Mouse (Mus musculus): ENCODE measurements around the gene Rxfp1. TPM values are rescaled to one million over a fixed set of nuclear protein-coding genes. Genes with fewer than 3 reads are reported as not detected.

The Rxfp1 gene
- polyA plus RNA-seq, 1 experiment from 2014 or later = 1.6 TPM

DNA sequence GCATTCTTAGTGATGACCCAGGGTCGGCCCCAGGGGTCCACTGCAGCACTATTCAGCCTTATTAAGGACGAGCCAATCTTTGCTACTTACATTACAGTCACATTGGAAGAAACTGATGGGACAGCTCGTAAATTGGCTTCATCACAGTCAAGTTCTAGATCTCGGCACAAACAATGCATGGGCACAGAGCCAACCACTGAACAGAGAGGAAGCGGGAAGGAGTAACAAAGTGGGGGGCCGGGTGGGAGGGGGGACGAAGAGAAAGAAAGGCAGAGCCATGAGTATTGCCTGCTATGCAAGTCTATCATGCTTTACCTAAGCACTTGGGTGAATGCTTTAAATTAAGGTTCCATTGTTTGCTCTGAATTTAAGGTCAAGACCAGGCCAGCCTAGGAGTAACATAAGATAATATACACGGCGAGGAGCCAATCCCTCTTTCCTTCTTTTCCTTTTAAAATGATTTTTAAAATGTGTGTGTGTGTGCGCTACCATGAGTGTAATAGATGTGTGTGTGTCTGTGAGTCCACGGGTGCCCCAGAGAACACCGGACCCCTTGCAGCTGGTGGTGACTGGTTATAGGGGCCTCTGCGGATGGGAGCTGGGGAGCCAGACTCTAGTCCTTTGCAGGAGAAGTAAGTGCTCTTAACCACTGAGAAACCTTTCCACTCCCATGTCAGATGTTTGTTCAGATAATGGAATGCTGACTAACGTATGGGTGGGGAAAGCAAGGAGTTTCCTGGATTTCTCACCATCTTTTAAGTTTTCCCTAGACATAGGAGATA is 55.1 kb downstream of the Rxfp1 start:
- H3K27me3 ChIP-seq (ENCODE audit: control insufficient read depth, insufficient read depth, low read depth, low read length) = no peaks in the 10 kb centered on the region
- H3K4me3 ChIP-seq (ENCODE audit: low read length) = no peak overlapping the region
- peaks cover 13% of the 10 kb centered on the region for H3K4me1 ChIP-seq (replicated peaks; ENCODE audit: control insufficient read depth, insufficient read depth, low read length)
- H3K9ac ChIP-seq (ENCODE audit: low read length) = no peak overlapping the region
- no peak overlapping the region for H3K27ac ChIP-seq (ENCODE audit: low read length)
- no peaks in the 10 kb centered on the region for H3K36me3 ChIP-seq (ENCODE audit: control insufficient read depth, insufficient read depth, low read length)
- H3K4me2 ChIP-seq (ENCODE audit: low read depth, low read length) = 0 out of 2 replicates have a peak overlapping the region, but pooled peaks have one; percentile 0
- peak; percentile 68 for ATAC-seq (ENCODE audit: low read depth)
- H3K9me3 ChIP-seq (ENCODE audit: control insufficient read depth, low read length) = no peaks in the 10 kb centered on the region
- WGBS = 36% methylated on average over 14 of the region's 14 CpGs

DNA sequence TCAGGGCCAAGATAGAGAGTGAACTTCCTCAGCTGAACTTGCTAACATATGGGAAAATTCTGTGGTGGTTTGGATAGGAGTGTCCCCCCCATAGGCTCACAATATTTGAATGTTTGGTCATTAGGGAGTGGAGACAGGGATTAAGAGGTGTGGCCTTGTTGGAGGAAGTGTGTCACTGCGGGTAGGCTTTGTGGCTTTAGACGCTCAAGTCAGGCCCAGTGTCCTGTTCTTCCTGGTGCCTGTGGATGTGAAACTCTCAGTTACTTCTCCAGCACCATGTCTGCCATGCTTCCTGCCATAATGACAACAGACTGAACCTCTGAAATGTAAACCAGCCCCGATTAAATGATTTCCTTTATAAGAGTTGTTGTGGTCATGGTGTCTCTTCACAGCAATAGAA is 61.3 kb downstream of the Rxfp1 start:
- no peaks in the 10 kb centered on the region for H3K27me3 ChIP-seq (ENCODE audit: control insufficient read depth, insufficient read depth, low read depth, low read length)
- no peaks in the 10 kb centered on the region for H3K36me3 ChIP-seq (ENCODE audit: control insufficient read depth, insufficient read depth, low read length)
- WGBS = 81% methylated on average over 3 of the region's 3 CpGs
- ATAC-seq (ENCODE audit: low read depth) = no peak
- no peak overlapping the region for H3K27ac ChIP-seq (ENCODE audit: low read length)
- H3K4me1 ChIP-seq (replicated peaks; ENCODE audit: control insufficient read depth, insufficient read depth, low read length) = peaks cover 5% of the 10 kb centered on the region; the same call in 1 of the 2 replicates
- H3K4me3 ChIP-seq (ENCODE audit: low read length) = no peak overlapping the region
- no peak overlapping the region for H3K4me2 ChIP-seq (ENCODE audit: low read depth, low read length)
- no peaks in the 10 kb centered on the region for H3K9me3 ChIP-seq (ENCODE audit: control insufficient read depth, low read length)
- no peak overlapping the region for H3K9ac ChIP-seq (ENCODE audit: low read length)

DNA sequence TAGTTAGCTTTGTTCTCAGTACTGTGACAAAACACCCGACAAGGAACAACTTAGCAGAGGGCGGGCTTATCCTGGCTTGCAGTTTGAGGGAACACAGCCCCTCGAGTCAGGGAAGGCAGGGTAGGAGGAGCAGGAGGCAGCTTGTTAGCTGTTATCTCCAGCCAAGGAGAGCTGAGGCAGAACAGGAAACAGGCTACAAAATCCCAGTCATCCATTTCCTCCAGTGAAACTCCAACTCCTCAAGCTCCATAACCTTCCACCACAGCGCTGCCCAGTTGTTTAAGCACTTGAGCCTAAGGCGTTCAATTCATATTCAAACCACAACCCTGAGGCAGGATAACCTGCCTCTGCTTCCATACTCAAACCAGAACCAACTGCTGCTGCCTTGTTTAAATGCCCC is 63.0 kb downstream of the Rxfp1 start:
- WGBS = 75% methylated on average over 5 of the region's 5 CpGs

DNA sequence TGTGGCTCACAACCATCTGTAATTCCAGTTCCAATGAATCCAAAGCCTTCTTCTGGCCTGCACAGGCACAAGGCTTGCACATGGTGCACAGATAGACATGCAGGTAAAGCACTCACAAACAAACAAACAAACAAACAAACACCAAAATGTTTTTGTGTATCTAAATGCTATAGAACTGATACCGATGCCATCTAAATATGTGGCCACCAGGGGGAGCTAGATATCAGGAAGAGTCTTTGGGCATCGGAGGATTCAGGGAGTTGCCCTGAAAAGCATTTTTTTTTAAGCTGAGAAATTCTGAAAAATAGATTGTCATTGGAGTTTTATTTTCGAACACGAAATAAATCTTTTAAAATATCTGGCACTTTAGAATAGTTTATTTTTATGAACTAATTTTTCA is 64.6 kb downstream of the Rxfp1 start:
- Histone ChIP-seq H3K27me3 (ENCODE audit: control insufficient read depth, insufficient read depth, low read depth, low read length) (no peaks in the 10 kb centered on the region), H3K4me3 (ENCODE audit: low read length) (no peak overlapping the region), H3K9me3 (ENCODE audit: control insufficient read depth, low read length) (no peaks in the 10 kb centered on the region), H3K4me2 (ENCODE audit: low read depth, low read length) (no peak overlapping the region), H3K9ac (ENCODE audit: low read length) (no peak overlapping the region), H3K4me1 (replicated peaks; ENCODE audit: control insufficient read depth, insufficient read depth, low read length) (no peaks in the 10 kb centered on the region), H3K27ac (ENCODE audit: low read length) (no peak overlapping the region), H3K36me3 (ENCODE audit: control insufficient read depth, insufficient read depth, low read length) (no peaks in the 10 kb centered on the region)
- no peak for ATAC-seq (ENCODE audit: low read depth)
- WGBS = 8% methylated on average over 4 of the region's 4 CpGs

More for the DNA sequence above, 63.0 kb downstream of the Rxfp1 start:
- Histone ChIP-seq H3K4me3 (ENCODE audit: low read length) (no peak overlapping the region), H3K9me3 (ENCODE audit: control insufficient read depth, low read length) (no peaks in the 10 kb centered on the region), H3K36me3 (ENCODE audit: control insufficient read depth, insufficient read depth, low read length) (no peaks in the 10 kb centered on the region), H3K27ac (ENCODE audit: low read length) (no peak overlapping the region), H3K27me3 (ENCODE audit: control insufficient read depth, insufficient read depth, low read depth, low read length) (no peaks in the 10 kb centered on the region), H3K4me2 (ENCODE audit: low read depth, low read length) (no peak overlapping the region), H3K4me1 (replicated peaks; ENCODE audit: control insufficient read depth, insufficient read depth, low read length) (peaks cover 5% of the 10 kb centered on the region; the same call in 1 of the 2 replicates), H3K9ac (ENCODE audit: low read length) (no peak overlapping the region)
- no peak for ATAC-seq (ENCODE audit: low read depth)

DNA sequence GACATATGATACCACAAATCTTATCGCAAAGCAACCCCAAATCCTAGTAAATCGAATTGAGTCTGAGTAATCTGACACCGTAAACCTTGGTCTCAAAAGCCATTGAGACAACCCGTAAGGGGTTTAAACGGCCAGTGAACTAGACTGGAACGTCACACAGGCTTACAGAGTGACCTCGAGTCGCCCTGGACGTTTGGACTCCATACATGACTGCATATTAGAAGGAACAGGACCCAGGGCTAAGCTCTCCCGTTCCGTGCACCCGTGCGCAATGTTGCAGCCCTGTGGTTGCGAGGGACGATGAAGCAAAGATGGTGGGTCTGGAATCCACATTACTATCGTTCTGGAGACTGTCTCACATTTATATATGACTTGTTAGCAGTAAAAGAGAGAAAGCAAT is 65.5 kb downstream of the Rxfp1 start:
- 69% methylated on average over 16 of the region's 16 CpGs for WGBS
- no peak for ATAC-seq (ENCODE audit: low read depth)

DNA sequence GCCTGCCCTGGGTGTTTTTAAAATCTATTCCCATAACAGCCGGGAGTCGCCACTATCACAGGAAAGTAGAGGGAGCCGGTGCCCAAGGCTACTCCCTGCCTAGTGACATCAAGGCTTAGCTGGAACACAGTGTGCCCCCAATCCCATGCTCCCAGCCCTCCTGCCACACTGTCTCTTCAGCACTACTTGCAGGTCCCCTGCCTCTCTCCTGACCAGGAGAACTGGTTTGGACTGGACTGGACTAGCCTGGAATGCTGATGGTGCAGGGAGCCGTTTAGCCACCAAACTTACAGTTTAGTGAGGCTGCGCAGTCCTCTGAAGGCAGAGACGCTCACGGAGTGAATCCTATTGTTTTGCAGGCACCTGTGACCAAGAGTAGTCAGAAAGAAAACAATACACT is 67.1 kb downstream of the Rxfp1 start:
- no peak overlapping the region for H3K4me2 ChIP-seq (ENCODE audit: low read depth, low read length)
- no peak overlapping the region for H3K27ac ChIP-seq (ENCODE audit: low read length)
- H3K9me3 ChIP-seq (ENCODE audit: control insufficient read depth, low read length) = no peaks in the 10 kb centered on the region
- no peaks in the 10 kb centered on the region for H3K36me3 ChIP-seq (ENCODE audit: control insufficient read depth, insufficient read depth, low read length)
- ATAC-seq (ENCODE audit: low read depth) = no peak
- no peaks in the 10 kb centered on the region for H3K4me1 ChIP-seq (replicated peaks; ENCODE audit: control insufficient read depth, insufficient read depth, low read length)
- no peak overlapping the region for H3K9ac ChIP-seq (ENCODE audit: low read length)
- no peaks in the 10 kb centered on the region for H3K27me3 ChIP-seq (ENCODE audit: control insufficient read depth, insufficient read depth, low read depth, low read length)
- 70% methylated on average over 7 of the region's 7 CpGs for WGBS
- no peak overlapping the region for H3K4me3 ChIP-seq (ENCODE audit: low read length)

More for the DNA sequence above, 65.5 kb downstream of the Rxfp1 start:
- Histone ChIP-seq H3K9me3 (ENCODE audit: control insufficient read depth, low read length) (no peaks in the 10 kb centered on the region), H3K4me1 (replicated peaks; ENCODE audit: control insufficient read depth, insufficient read depth, low read length) (no peaks in the 10 kb centered on the region), H3K9ac (ENCODE audit: low read length) (no peak overlapping the region), H3K27ac (ENCODE audit: low read length) (no peak overlapping the region), H3K4me3 (ENCODE audit: low read length) (no peak overlapping the region), H3K4me2 (ENCODE audit: low read depth, low read length) (no peak overlapping the region), H3K27me3 (ENCODE audit: control insufficient read depth, insufficient read depth, low read depth, low read length) (no peaks in the 10 kb centered on the region), H3K36me3 (ENCODE audit: control insufficient read depth, insufficient read depth, low read length) (no peaks in the 10 kb centered on the region)

DNA sequence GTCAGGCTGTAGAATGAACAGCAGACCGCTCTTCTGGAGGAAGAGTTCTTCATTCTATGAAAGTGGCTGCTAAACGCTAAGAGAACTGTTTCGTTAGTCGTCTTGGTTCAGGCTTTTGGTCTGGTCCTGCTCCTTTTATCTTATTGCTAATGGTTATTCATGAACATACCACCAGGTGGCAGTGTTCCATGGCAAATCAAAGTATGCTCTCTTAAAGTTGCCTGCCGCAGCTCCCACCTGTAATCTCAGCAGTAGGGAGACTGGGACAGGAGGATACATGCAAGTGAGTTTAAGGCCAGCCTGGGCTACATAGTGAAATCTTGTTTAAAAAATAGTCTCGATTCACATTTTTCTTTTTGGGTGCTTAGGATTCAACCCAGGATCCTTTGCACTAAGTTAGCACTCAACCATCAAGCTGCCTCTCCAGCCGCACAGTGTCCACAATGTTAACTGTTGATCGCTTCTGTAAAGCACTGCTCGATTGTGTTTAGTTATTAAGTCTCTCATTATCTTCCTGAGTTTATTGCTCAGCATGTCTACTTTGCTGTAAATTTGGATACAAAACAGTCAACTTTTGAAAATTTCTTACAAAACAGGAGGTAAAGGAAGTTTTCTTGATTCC is 72.8 kb downstream of the Rxfp1 start:
- 33% methylated on average over 9 of the region's 9 CpGs for WGBS
- no peaks in the 10 kb centered on the region for H3K36me3 ChIP-seq (ENCODE audit: control insufficient read depth, insufficient read depth, low read length)
- ATAC-seq (ENCODE audit: low read depth) = 0 out of 2 replicates have a peak, but pooled peaks have one; percentile 34

DNA sequence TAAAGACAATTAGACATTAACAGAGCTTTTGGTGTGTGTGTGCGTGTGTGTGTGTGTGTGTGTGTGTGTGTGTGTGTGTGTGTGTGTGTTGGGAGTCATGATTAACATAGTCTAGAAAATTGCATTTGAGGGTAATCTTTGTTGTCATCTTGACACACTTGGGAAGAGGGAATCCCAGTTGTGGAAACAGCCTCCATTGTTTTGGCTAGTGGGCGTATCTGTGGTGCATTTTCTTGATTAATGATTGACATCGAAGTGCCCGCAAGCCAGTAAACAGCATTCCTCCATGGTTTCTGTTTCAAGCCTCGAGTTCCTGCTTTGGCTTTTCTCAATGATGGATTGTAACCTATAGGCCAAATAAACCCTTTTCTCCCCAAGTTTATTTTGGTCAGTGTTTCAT is 81.0 kb downstream of the Rxfp1 start:
- Histone ChIP-seq H3K36me3 (ENCODE audit: control insufficient read depth, insufficient read depth, low read length) (no peaks in the 10 kb centered on the region), H3K27me3 (ENCODE audit: control insufficient read depth, insufficient read depth, low read depth, low read length) (no peaks in the 10 kb centered on the region), H3K9me3 (ENCODE audit: control insufficient read depth, low read length) (no peaks in the 10 kb centered on the region), H3K4me3 (ENCODE audit: low read length) (no peak overlapping the region), H3K4me1 (replicated peaks; ENCODE audit: control insufficient read depth, insufficient read depth, low read length) (no peaks in the 10 kb centered on the region), H3K9ac (ENCODE audit: low read length) (no peak overlapping the region), H3K4me2 (ENCODE audit: low read depth, low read length) (no peak overlapping the region), H3K27ac (ENCODE audit: low read length) (no peak overlapping the region)
- no peak for ATAC-seq (ENCODE audit: low read depth)
- 38% methylated on average over 5 of the region's 5 CpGs for WGBS

More for the DNA sequence above, 72.8 kb downstream of the Rxfp1 start:
- Histone ChIP-seq H3K4me2 (ENCODE audit: low read depth, low read length) (no peak overlapping the region), H3K9ac (ENCODE audit: low read length) (no peak overlapping the region), H3K4me3 (ENCODE audit: low read length) (no peak overlapping the region), H3K9me3 (ENCODE audit: control insufficient read depth, low read length) (no peaks in the 10 kb centered on the region), H3K4me1 (replicated peaks; ENCODE audit: control insufficient read depth, insufficient read depth, low read length) (no peaks in the 10 kb centered on the region), H3K27me3 (ENCODE audit: control insufficient read depth, insufficient read depth, low read depth, low read length) (no peaks in the 10 kb centered on the region), H3K27ac (ENCODE audit: low read length) (no peak overlapping the region)

DNA sequence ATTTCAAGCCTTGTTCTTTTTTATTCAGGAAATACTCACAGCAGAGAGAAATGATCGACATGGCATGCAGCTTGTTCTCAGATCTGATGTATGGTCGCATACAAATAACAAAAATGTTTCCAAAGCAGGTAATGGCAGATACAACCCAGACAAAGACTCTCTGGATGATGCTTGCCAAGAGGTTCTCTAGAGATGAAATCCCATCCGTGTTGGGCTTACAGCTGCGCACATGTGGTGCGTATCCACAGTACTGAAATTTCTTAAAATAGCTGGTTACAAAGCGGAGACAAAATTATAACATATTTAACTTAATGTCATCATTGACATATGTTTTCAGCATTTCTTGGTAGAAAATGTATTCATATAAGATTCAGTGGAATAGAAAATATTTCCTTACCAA is 85.6 kb downstream of the Rxfp1 start:
- Histone ChIP-seq H3K4me1 (replicated peaks; ENCODE audit: control insufficient read depth, insufficient read depth, low read length) (no peaks in the 10 kb centered on the region), H3K27ac (ENCODE audit: low read length) (no peak overlapping the region), H3K9ac (ENCODE audit: low read length) (no peak overlapping the region), H3K4me3 (ENCODE audit: low read length) (no peak overlapping the region), H3K9me3 (ENCODE audit: control insufficient read depth, low read length) (no peaks in the 10 kb centered on the region), H3K36me3 (ENCODE audit: control insufficient read depth, insufficient read depth, low read length) (no peaks in the 10 kb centered on the region), H3K4me2 (ENCODE audit: low read depth, low read length) (no peak overlapping the region), H3K27me3 (ENCODE audit: control insufficient read depth, insufficient read depth, low read depth, low read length) (no peaks in the 10 kb centered on the region)
- no peak for ATAC-seq (ENCODE audit: low read depth)
- 82% methylated on average over 6 of the region's 6 CpGs for WGBS
